Mouse (Mus musculus): ENCODE data around the gene Gm4881.

GRCm38 (mm10) chr7:24971972-24972893 lies 27.9 kb upstream of the Gm4881 start, which contains the start of gene Rabac1:
- TF ChIP-seq CTCF (IDR thresholded peaks at IDR 0.05; ENCODE audit: extremely low read depth, insufficient read length, insufficient replicate concordance, low read depth, low read length), result peak; percentile 35; the same call in 1 of the 2 replicates
- peak; percentile 89 for TF ChIP-seq POLR2A (IDR thresholded peaks at IDR 0.05; ENCODE audit: low read depth, low read length)

Data from small intestine, adult 2 months (tissue).